14 mouse cellular contexts compared by ENCODE assay signal in the genomic region with DNA sequence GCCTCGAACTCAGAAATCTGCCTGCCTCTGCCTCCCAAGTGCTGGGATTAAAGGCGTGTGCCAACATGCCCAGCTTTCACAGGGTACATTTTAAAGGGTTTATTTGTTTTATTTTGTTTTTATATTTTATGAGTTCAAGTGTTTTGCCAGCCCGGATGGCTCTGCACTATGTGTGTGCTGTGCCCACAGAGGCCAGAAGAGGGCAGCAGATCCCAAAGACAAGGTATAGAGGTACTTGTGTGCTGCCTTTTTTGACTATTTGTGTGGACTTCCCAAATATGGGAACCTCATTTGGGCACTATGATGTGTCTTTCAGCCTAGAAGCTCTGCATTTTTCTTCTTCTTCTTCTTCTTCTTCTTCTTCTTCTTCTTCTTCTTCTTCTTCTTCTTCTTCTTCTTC.
A peak's percentile ranks its signal among the peaks of the same experiment; 100 is the strongest.
DNase-seq lines count a peak whose midpoint lies in the region; ATAC-seq and TF ChIP-seq lines count a peak whose summit lies in the region.
"Had no signal": no experiment of that assay in that cellular context is flagged by ENCODE, and none has a peak within 500 bp of the region (broad histone marks: within the 10 kb centered on the region; RNA-seq: fewer than 3 reads in every experiment).

No protein-coding gene starts in this region.

- 90% methylated on average over 3 of the region's 3 CpGs for WGBS in intestine, postnatal 0 days
- WGBS in intestine, embryonic 16.5 days = 94% methylated on average over 3 of the region's 3 CpGs
- WGBS in lung, embryonic 14.5 days = 94% methylated on average over 3 of the region's 3 CpGs

- H3K9ac ChIP-seq in intestine, postnatal 0 days (ENCODE audit: low read depth, low read length) = no peak overlapping the region
- no peak overlapping the region for H3K9ac ChIP-seq in intestine, embryonic 16.5 days (ENCODE audit: low read depth, low read length)
- H3K9ac ChIP-seq in lung, embryonic 14.5 days = no peak overlapping the region
- H3K9ac ChIP-seq: intestine, embryonic 15.5 days; neural tube, embryonic 13.5 days had no signal

- no peaks in the 10 kb centered on the region for H3K9me3 ChIP-seq in intestine, postnatal 0 days (ENCODE audit: control insufficient read depth)
- no peaks in the 10 kb centered on the region for H3K9me3 ChIP-seq in intestine, embryonic 16.5 days (ENCODE audit: control insufficient read depth, low read length)
- no peaks in the 10 kb centered on the region for H3K9me3 ChIP-seq in lung, embryonic 14.5 days (ENCODE audit: low read depth, low read length)
- no peaks in the 10 kb centered on the region for H3K9me3 ChIP-seq in E14TG2a.4 (ENCODE audit: low read length)
- H3K9me3 ChIP-seq: intestine, embryonic 15.5 days had no signal

- no peak overlapping the region for H3K4me2 ChIP-seq in intestine, postnatal 0 days (replicated peaks; ENCODE audit: low read depth)
- H3K4me2 ChIP-seq in intestine, embryonic 16.5 days (ENCODE audit: low read depth, low read length) = no peak overlapping the region
- H3K4me2 ChIP-seq in lung, embryonic 14.5 days = no peak overlapping the region
- H3K4me2 ChIP-seq: heart, embryonic 11.5 days; intestine, embryonic 15.5 days; neural tube, embryonic 13.5 days had no signal

- intact Hi-C loops in left cerebral cortex, postnatal 4 days (cut with DNase I) = no loop called here

- no peaks in the 10 kb centered on the region for H3K36me3 ChIP-seq in intestine, postnatal 0 days (ENCODE audit: control insufficient read depth, insufficient read depth)
- H3K36me3 ChIP-seq in intestine, embryonic 16.5 days (ENCODE audit: control insufficient read depth, insufficient read depth, low read length) = no peaks in the 10 kb centered on the region
- H3K36me3 ChIP-seq in lung, embryonic 14.5 days (ENCODE audit: insufficient read depth) = no peaks in the 10 kb centered on the region
- H3K36me3 ChIP-seq in E14TG2a.4 (ENCODE audit: insufficient read depth, low read length) = no peaks in the 10 kb centered on the region
- H3K36me3 ChIP-seq: intestine, embryonic 15.5 days; neural tube, embryonic 13.5 days had no signal

- H3K4me1 ChIP-seq in intestine, postnatal 0 days (replicated peaks; ENCODE audit: control insufficient read depth, insufficient read depth, low read length) = no peaks in the 10 kb centered on the region
- no peaks in the 10 kb centered on the region for H3K4me1 ChIP-seq in intestine, embryonic 16.5 days (ENCODE audit: control insufficient read depth, insufficient read depth, low read length)
- no peaks in the 10 kb centered on the region for H3K4me1 ChIP-seq in lung, embryonic 14.5 days (ENCODE audit: insufficient read depth)
- H3K4me1 ChIP-seq in E14TG2a.4 (replicated peaks; ENCODE audit: low read depth, low read length) = no peaks in the 10 kb centered on the region

- no peak overlapping the region for H3K27ac ChIP-seq in intestine, postnatal 0 days (ENCODE audit: low read depth, low read length)
- no peak overlapping the region for H3K27ac ChIP-seq in intestine, embryonic 16.5 days (ENCODE audit: low read length)
- H3K27ac ChIP-seq in lung, embryonic 14.5 days (ENCODE audit: low read depth) = no peak overlapping the region
- H3K27ac ChIP-seq: intestine, embryonic 15.5 days; neural tube, embryonic 13.5 days had no signal

- no peak for DNase-seq in lung, embryonic 14.5 days
- DNase-seq in lung, postnatal 25 days (ENCODE audit: low spot score) = no peak
- DNase-seq in ZHBTc4 (ENCODE audit: low read depth, low spot score) = peak; percentile 58
- no peak for DNase-seq in left cerebral cortex, postnatal 4 days
- DNase-seq: adrenal gland, postnatal 36 days; cerebellum, adult 11 months; gastrocnemius, postnatal 10 days had no signal

- TF ChIP-seq CTCF in intestine, postnatal 0 days (IDR thresholded peaks at IDR 0.05; ENCODE audit: low read depth) = peak; percentile 27; the same call in 1 of the 2 replicates
- TF ChIP-seq CTCF in lung, embryonic 14.5 days (IDR thresholded peaks at IDR 0.05; ENCODE audit: low read depth) = peak; percentile 22
- TF ChIP-seq CTCF in E14TG2a.4 (conservative IDR thresholded peaks at IDR 0.05; ENCODE audit: low read length) = peak; percentile 69

- no peak for ATAC-seq in intestine, postnatal 0 days
- ATAC-seq in intestine, embryonic 16.5 days = no peak
- no peak for ATAC-seq in lung, embryonic 14.5 days (ENCODE audit: insufficient read depth)
- ATAC-seq: forebrain, embryonic 14.5 days; intestine, embryonic 15.5 days had no signal

- H3K27me3 ChIP-seq in intestine, postnatal 0 days (replicated peaks; ENCODE audit: control insufficient read depth, insufficient read depth, low read length) = no peaks in the 10 kb centered on the region
- no peaks in the 10 kb centered on the region for H3K27me3 ChIP-seq in intestine, embryonic 16.5 days (replicated peaks; ENCODE audit: control insufficient read depth, insufficient read depth, low read length)
- H3K27me3 ChIP-seq in lung, embryonic 14.5 days (ENCODE audit: insufficient read depth, low read length) = no peaks in the 10 kb centered on the region
- no peaks in the 10 kb centered on the region; the same call in 1 of the 2 replicates for H3K27me3 ChIP-seq in E14TG2a.4 (ENCODE audit: insufficient read depth, low read length)
- H3K27me3 ChIP-seq: intestine, embryonic 15.5 days; neural tube, embryonic 13.5 days had no signal

- no peak overlapping the region for H3K4me3 ChIP-seq in intestine, postnatal 0 days (ENCODE audit: low read depth, low read length)
- H3K4me3 ChIP-seq in intestine, embryonic 16.5 days (ENCODE audit: low read length) = no peak overlapping the region
- no peak overlapping the region for H3K4me3 ChIP-seq in lung, embryonic 14.5 days (ENCODE audit: low read depth, low read length)
- no peak overlapping the region for H3K4me3 ChIP-seq in E14TG2a.4 (replicated peaks; ENCODE audit: low read length)
- H3K4me3 ChIP-seq: intestine, embryonic 15.5 days; neural tube, embryonic 13.5 days had no signal
